Mouse (Mus musculus) heart, adult 2 months (tissue): ENCODE results near the gene Lmtk3.

Experiments
- CTCF ChIP-seq: fragments of 200-600 bp; IDR thresholded peaks from 2 replicates; pipeline ENCODE4 v1.8.1; 2022; ENCODE audit warnings: antibody characterized with exemption, mild to moderate bottlenecking, moderate library complexity
- POLR2A ChIP-seq: fragments of 200-500 bp; IDR thresholded peaks from 2 replicates; pipeline ENCODE4 v1.6.1; 2011; ENCODE audit warnings: mild to moderate bottlenecking, low read depth, low read length, control low read depth; ENCODE audit not compliant: insufficient read depth

DNA sequence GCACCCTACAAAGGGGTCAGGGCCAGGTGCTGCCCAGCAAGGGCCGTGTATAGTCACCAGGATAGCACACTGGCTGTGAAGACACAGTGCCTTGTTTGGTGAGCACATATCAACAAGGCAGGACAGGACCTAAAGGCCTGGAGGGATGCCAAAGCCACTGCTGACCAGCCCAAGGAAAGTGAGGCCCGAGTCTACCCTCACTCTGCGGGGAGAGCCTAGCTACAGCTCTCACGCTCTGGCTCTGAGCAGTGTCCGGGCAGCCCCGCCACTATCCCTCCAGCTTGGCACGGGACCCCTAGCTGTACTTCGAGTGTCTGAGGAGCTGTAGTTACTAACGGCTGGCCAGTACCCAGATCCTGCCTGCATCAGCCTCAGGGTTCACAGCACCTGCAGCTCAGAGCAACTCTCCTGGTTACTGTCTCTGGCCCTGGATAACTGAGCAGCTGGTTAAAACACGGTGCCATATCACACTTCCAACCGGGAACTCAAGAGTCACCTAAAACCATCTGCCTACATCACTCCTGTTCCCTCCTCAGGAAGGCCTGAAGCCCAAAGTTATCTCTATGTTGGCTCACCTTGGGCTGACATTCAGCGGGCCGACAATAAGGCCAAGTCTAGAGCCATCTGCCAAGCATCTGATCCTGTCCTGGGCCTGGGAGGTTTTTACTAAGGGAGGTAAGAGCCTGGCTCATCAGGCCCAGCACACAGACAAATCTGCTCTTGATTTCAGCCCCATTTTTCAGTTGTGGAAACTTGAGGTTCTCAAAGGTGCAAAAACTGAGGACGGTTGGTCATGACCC is 25.9 kb downstream of the Lmtk3 start:
- no peak for TF ChIP-seq CTCF
- no peak for TF ChIP-seq POLR2A
